Mouse (Mus musculus): ENCODE results near the gene Cdk14. TPM values are rescaled to one million over a fixed set of nuclear protein-coding genes. Genes with fewer than 3 reads are reported as not detected.

The Cdk14 gene
- polyA plus RNA-seq, 1 experiment from 2014 or later, result 30.6 TPM

DNA sequence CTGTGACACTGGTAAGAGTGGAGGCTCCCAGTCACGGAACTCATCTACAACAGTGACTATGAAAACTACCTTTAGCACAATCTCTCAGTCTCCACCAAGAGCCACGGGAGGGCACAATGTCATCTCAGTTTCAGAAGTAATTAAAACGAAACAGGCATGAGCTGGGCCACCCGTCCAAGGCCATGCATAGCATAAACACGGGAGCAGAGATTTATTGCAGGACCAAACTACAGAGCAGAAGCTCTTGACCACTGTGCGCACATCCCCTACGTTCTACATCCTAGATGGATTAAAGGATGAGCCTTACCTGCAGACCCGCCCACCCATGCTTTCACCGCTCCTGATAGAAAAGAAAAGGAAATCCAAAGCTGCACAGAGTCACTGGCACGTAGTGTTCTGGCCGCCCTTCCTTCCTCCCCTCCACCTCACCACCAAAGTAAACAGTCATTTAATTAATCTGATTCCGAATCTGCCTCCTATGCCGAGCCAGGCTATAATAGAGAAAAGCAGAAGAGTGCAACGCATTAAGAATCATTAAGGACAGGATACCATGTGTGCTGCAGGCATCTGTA is 158.3 kb downstream of the Cdk14 start:
- peaks cover 28% of the 10 kb centered on the region for H3K4me1 ChIP-seq (replicated peaks; ENCODE audit: control insufficient read depth, insufficient read depth, low read length)
- H3K4me2 ChIP-seq (ENCODE audit: low read length), result no peak overlapping the region
- H3K9me3 ChIP-seq (ENCODE audit: control insufficient read depth, low read length), result no peaks in the 10 kb centered on the region
- H3K27ac ChIP-seq (ENCODE audit: low read length), result no peak overlapping the region
- no peaks in the 10 kb centered on the region for H3K36me3 ChIP-seq (ENCODE audit: control insufficient read depth, insufficient read depth)
- no peak overlapping the region for H3K9ac ChIP-seq (replicated peaks; ENCODE audit: low read depth, low read length)
- no peak overlapping the region for H3K4me3 ChIP-seq (replicated peaks; ENCODE audit: low read length)
- H3K27me3 ChIP-seq (replicated peaks; ENCODE audit: control insufficient read depth, insufficient read depth, low read length), result no peaks in the 10 kb centered on the region
- 82% methylated on average over 14 of the region's 14 CpGs for WGBS
- no peak for ATAC-seq

DNA sequence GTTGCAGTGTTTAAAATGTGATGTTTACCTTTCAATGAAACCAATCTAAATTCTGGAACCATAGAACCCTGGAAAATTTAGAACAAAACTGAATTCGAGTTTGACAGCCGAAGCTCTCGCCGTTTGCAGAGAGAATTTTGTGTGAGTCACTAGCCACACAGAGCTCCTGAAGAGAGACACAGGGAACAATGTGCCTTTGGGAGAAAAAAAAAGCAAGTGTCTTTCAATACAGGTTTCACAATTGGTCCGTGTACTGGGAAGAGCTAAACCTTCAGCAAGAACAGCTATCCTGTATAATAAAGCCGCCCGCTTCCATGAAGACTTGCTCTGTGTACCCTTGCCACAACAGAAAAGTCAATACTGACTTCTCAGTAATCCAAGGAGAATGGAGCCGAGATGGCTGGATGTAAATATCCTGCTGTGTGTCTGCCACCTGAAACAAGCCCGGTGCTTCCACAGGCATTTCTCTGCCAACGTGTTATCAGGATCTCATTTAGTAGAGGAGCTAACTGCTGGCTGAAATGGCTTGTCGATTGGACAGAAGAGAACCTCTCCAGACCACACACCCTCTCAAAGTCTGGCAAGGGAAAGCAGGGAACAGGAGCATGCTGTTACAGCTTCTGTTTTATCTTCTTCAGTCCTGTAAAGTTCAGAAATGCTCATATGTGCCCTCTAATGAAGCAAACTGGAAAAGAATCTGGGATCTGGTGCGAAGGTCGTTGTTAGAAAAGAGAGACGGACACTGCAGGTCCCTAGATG is 159.0 kb downstream of the Cdk14 start:
- no peak for ATAC-seq
- H3K4me1 ChIP-seq (replicated peaks; ENCODE audit: control insufficient read depth, insufficient read depth, low read length), result peaks cover 22% of the 10 kb centered on the region
- WGBS, result 66% methylated on average over 14 of the region's 14 CpGs
- no peaks in the 10 kb centered on the region for H3K9me3 ChIP-seq (ENCODE audit: control insufficient read depth, low read length)
- H3K36me3 ChIP-seq (ENCODE audit: control insufficient read depth, insufficient read depth), result no peaks in the 10 kb centered on the region
- no peak overlapping the region for H3K9ac ChIP-seq (replicated peaks; ENCODE audit: low read depth, low read length)
- no peak overlapping the region for H3K4me2 ChIP-seq (ENCODE audit: low read length)
- H3K27ac ChIP-seq (ENCODE audit: low read length), result no peak overlapping the region
- H3K27me3 ChIP-seq (replicated peaks; ENCODE audit: control insufficient read depth, insufficient read depth, low read length), result no peaks in the 10 kb centered on the region
- no peak overlapping the region for H3K4me3 ChIP-seq (replicated peaks; ENCODE audit: low read length)

DNA sequence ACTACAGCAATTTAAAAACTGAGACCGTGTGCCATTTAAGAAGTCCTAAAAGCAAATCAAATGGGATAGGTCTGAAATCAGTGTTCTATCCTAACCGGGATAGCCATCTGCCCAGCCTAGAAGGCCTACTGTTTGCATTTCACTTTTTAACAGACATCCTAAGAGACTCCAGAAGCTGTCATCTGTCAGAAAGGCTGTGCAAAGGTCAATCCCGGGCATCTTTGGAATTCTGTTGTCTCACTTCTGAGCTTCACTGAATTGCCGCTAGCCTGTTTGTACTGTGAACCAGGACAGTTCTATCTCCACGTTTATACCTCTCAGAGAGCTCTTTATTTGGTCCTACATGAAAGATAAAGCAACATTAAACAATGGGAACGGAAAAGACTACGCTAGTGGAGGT is 159.8 kb downstream of the Cdk14 start:
- H3K4me3 ChIP-seq (replicated peaks; ENCODE audit: low read length), result no peak overlapping the region
- no peak for ATAC-seq
- H3K36me3 ChIP-seq (ENCODE audit: control insufficient read depth, insufficient read depth), result no peaks in the 10 kb centered on the region

DNA sequence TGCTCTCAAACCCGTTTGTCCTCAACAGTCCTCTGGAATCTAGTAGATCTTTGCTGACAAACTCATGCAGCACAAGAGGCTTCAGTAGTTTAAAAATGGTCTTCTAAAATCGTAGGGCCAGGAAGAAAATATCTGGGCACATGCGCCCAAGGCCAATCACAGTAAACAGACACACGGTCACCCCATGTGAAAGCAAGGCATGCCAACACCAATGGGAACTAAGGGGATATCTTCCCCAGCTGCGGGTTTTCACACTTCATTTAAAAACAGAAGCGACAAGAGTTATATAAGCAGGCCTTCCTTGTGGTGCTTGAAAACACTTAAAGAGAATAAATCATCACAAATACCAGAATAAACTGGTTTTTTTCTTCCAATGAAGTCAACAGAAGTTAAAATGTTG is 165.7 kb downstream of the Cdk14 start:
- H3K36me3 ChIP-seq (ENCODE audit: control insufficient read depth, insufficient read depth), result no peaks in the 10 kb centered on the region
- no peaks in the 10 kb centered on the region for H3K9me3 ChIP-seq (ENCODE audit: control insufficient read depth, low read length)
- no peak overlapping the region for H3K27ac ChIP-seq (ENCODE audit: low read length)
- no peaks in the 10 kb centered on the region for H3K4me1 ChIP-seq (replicated peaks; ENCODE audit: control insufficient read depth, insufficient read depth, low read length)
- no peak for ATAC-seq
- H3K4me3 ChIP-seq (replicated peaks; ENCODE audit: low read length), result no peak overlapping the region
- no peak overlapping the region for H3K4me2 ChIP-seq (ENCODE audit: low read length)
- H3K9ac ChIP-seq (replicated peaks; ENCODE audit: low read depth, low read length), result no peak overlapping the region
- 83% methylated on average over 6 of the region's 6 CpGs for WGBS
- no peaks in the 10 kb centered on the region for H3K27me3 ChIP-seq (replicated peaks; ENCODE audit: control insufficient read depth, insufficient read depth, low read length)

More for the DNA sequence above, 159.8 kb downstream of the Cdk14 start:
- H3K27ac ChIP-seq (ENCODE audit: low read length), result no peak overlapping the region
- 73% methylated on average over 7 of the region's 7 CpGs for WGBS
- H3K9me3 ChIP-seq (ENCODE audit: control insufficient read depth, low read length), result no peaks in the 10 kb centered on the region
- no peaks in the 10 kb centered on the region for H3K27me3 ChIP-seq (replicated peaks; ENCODE audit: control insufficient read depth, insufficient read depth, low read length)
- H3K4me1 ChIP-seq (replicated peaks; ENCODE audit: control insufficient read depth, insufficient read depth, low read length), result peaks cover 14% of the 10 kb centered on the region; the same call in 1 of the 2 replicates
- H3K9ac ChIP-seq (replicated peaks; ENCODE audit: low read depth, low read length), result no peak overlapping the region
- H3K4me2 ChIP-seq (ENCODE audit: low read length), result no peak overlapping the region

DNA sequence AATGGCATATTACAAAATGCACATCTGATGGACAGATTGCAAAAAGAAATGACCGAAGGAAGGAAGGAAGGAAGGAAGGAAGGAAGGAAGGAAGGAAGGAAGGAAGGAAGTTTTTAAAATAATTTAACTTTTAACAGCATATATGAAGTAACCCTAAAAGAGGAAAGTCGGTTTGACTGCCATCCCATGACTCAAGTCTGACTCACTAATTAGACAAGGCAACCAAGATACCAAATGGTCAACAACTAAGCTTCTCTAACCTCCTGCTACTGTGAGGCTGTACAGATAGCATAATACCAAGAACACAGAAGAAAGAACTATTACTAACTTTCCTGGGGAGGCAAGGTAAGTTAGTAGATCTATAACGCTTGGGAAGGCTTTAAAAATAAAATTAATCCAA is 166.9 kb downstream of the Cdk14 start:
- ATAC-seq, result no peak
- no peak overlapping the region for H3K27ac ChIP-seq (ENCODE audit: low read length)
- no peaks in the 10 kb centered on the region; the same call in 1 of the 2 replicates for H3K36me3 ChIP-seq (ENCODE audit: control insufficient read depth, insufficient read depth)
- no peak overlapping the region for H3K4me2 ChIP-seq (ENCODE audit: low read length)
- H3K9me3 ChIP-seq (ENCODE audit: control insufficient read depth, low read length), result no peaks in the 10 kb centered on the region
- H3K4me3 ChIP-seq (replicated peaks; ENCODE audit: low read length), result no peak overlapping the region
- WGBS, result 95% methylated on average over 3 of the region's 3 CpGs
- no peak overlapping the region for H3K9ac ChIP-seq (replicated peaks; ENCODE audit: low read depth, low read length)
- no peaks in the 10 kb centered on the region for H3K27me3 ChIP-seq (replicated peaks; ENCODE audit: control insufficient read depth, insufficient read depth, low read length)
- no peaks in the 10 kb centered on the region for H3K4me1 ChIP-seq (replicated peaks; ENCODE audit: control insufficient read depth, insufficient read depth, low read length)

DNA sequence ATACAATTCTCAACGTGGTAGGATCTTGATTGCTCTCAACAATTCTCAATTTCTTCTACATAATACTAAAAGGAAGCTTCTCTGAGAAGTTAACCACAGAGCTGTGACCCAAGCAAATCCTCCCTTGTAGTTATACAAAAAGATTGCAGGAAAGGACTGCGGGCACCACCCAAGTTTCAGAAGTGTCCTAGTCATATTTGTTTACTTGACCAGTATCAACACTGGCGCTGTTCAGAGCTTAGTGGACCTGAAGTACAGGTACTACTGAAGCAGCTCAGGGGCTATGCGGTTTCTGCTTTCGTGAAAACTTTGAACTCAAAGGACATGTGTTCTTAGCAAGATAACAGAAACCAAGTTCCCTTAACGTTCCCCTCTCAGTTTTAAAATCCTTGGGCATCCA is 172.4 kb downstream of the Cdk14 start:
- Histone ChIP-seq H3K4me3 (replicated peaks; ENCODE audit: low read length) (no peak overlapping the region), H3K9me3 (ENCODE audit: control insufficient read depth, low read length) (no peaks in the 10 kb centered on the region), H3K27ac (ENCODE audit: low read length) (no peak overlapping the region), H3K27me3 (replicated peaks; ENCODE audit: control insufficient read depth, insufficient read depth, low read length) (no peaks in the 10 kb centered on the region), H3K36me3 (ENCODE audit: control insufficient read depth, insufficient read depth) (no peaks in the 10 kb centered on the region; the same call in 1 of the 2 replicates), H3K4me2 (ENCODE audit: low read length) (no peak overlapping the region), H3K4me1 (replicated peaks; ENCODE audit: control insufficient read depth, insufficient read depth, low read length) (no peaks in the 10 kb centered on the region), H3K9ac (replicated peaks; ENCODE audit: low read depth, low read length) (no peak overlapping the region)
- no peak for ATAC-seq
- 93% methylated on average over 6 of the region's 6 CpGs for whole genome bisulfite sequencing

DNA sequence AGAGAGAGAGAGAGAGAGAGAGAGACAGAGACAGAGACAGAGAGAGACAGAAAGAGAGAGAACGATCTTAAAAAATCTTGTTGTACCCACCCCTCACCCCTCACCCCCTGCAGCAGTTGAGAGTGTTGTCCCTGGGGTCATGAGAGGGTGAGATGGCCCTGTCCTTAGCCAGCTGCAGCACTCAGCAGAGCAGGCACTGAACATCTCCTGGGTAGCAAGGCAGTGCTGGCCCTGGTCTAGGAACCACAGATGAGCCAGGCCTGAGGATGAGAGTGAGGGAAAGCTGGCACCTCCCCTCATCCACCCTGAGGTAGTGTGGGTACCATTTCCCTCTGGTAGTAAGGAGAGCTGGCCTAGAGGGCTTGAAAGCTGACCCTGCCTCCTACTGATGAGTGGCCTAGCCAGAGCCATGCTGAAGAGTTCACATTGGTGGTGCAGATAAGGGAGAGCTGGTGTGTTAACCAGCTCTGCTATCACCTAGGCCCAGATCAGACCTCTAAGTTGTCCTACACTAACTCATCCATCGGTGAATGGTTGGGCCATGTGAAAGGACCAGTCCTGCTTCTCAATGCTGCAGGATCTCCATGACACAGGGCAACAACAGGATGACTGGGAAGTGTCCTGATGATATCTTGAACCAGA is 173.5 kb downstream of the Cdk14 start:
- 96% methylated on average over 2 of the region's 2 CpGs for WGBS
- Histone ChIP-seq H3K27ac (ENCODE audit: low read length) (no peak overlapping the region), H3K9me3 (ENCODE audit: control insufficient read depth, low read length) (no peaks in the 10 kb centered on the region), H3K27me3 (replicated peaks; ENCODE audit: control insufficient read depth, insufficient read depth, low read length) (no peaks in the 10 kb centered on the region), H3K36me3 (ENCODE audit: control insufficient read depth, insufficient read depth) (no peaks in the 10 kb centered on the region; the same call in 1 of the 2 replicates), H3K4me1 (replicated peaks; ENCODE audit: control insufficient read depth, insufficient read depth, low read length) (no peaks in the 10 kb centered on the region), H3K4me2 (ENCODE audit: low read length) (no peak overlapping the region), H3K4me3 (replicated peaks; ENCODE audit: low read length) (no peak overlapping the region), H3K9ac (replicated peaks; ENCODE audit: low read depth, low read length) (no peak overlapping the region)
- no peak for ATAC-seq

DNA sequence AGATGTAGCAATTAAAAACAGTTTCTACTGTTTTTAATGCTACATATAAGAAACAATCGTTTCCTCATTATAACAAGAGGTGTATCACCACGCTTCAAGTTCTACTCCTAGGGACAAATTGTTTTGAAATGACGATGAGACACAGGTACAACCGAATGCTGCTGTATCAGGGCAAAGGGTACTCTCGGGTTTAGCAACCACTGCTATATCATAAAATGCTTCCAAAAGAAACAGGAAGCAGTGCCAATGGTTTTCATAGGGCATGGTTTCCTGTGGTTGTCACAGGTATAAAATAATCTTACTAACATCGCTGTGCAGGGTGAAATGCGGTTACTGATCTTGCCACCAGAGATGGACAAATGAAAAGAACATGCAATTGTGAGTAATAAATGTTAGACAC is 174.9 kb downstream of the Cdk14 start:
- H3K4me1 ChIP-seq (replicated peaks; ENCODE audit: control insufficient read depth, insufficient read depth, low read length), result no peaks in the 10 kb centered on the region
- ATAC-seq, result no peak
- H3K4me3 ChIP-seq (replicated peaks; ENCODE audit: low read length), result no peak overlapping the region
- H3K9ac ChIP-seq (replicated peaks; ENCODE audit: low read depth, low read length), result no peak overlapping the region
- H3K27me3 ChIP-seq (replicated peaks; ENCODE audit: control insufficient read depth, insufficient read depth, low read length), result no peaks in the 10 kb centered on the region
- H3K36me3 ChIP-seq (ENCODE audit: control insufficient read depth, insufficient read depth), result no peaks in the 10 kb centered on the region; the same call in 1 of the 2 replicates
- H3K27ac ChIP-seq (ENCODE audit: low read length), result no peak overlapping the region
- H3K9me3 ChIP-seq (ENCODE audit: control insufficient read depth, low read length), result no peaks in the 10 kb centered on the region
- no peak overlapping the region for H3K4me2 ChIP-seq (ENCODE audit: low read length)
- 95% methylated on average over 7 of the region's 7 CpGs for WGBS

DNA sequence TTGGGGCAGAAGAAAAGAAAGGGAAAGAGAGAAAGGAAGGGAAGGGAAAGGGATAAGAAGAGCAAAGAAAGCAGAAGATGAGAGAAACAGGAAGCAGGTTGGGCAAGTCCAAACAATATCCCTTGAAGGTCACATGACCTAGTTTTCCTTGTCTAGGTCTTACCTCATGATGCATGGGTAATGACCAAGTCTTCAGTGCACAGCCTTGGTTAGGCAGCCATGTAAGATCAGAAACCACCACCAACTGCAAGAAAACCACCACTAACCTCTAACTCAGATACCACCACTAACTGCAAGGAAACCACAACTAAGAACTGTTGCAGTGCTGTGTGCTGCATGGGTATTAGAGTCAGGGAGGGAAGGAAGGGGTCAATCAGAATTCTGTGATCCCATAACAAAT is 176.5 kb downstream of the Cdk14 start:
- Histone ChIP-seq H3K36me3 (ENCODE audit: control insufficient read depth, insufficient read depth) (no peaks in the 10 kb centered on the region), H3K9me3 (ENCODE audit: control insufficient read depth, low read length) (no peaks in the 10 kb centered on the region), H3K4me3 (replicated peaks; ENCODE audit: low read length) (no peak overlapping the region), H3K4me1 (replicated peaks; ENCODE audit: control insufficient read depth, insufficient read depth, low read length) (no peaks in the 10 kb centered on the region), H3K4me2 (ENCODE audit: low read length) (no peak overlapping the region), H3K27me3 (replicated peaks; ENCODE audit: control insufficient read depth, insufficient read depth, low read length) (no peaks in the 10 kb centered on the region), H3K27ac (ENCODE audit: low read length) (no peak overlapping the region), H3K9ac (replicated peaks; ENCODE audit: low read depth, low read length) (no peak overlapping the region)
- no peak for ATAC-seq
